Comparison of ENCODE assay signal across 8 mouse cellular contexts in genomic region chr3:58691374-58691939, GRCm38 (mm10). TPM values are rescaled to one million over a fixed set of nuclear protein-coding genes. Genes with fewer than 3 reads are reported as not detected.
DNase-seq lines count a peak whose midpoint lies in the region; ATAC-seq and TF ChIP-seq lines count a peak whose summit lies in the region.

No protein-coding gene starts in this region.

- H3K36me3 ChIP-seq in G1E (replicated peaks): peaks cover 17% of the 10 kb centered on the region
- no peaks in the 10 kb centered on the region for H3K36me3 ChIP-seq in hindbrain, embryonic 13.5 days
- H3K36me3 ChIP-seq in macrophage (ENCODE audit: inconsistent target): no peaks in the 10 kb centered on the region

- peak overlapping the region; percentile 83 for H3K27ac ChIP-seq in cerebellum, adult 2 months (ENCODE audit: insufficient read depth, low read length)
- H3K27ac ChIP-seq in hindbrain, embryonic 13.5 days: peak overlapping the region; percentile 92
- peak overlapping the region; percentile 97 for H3K27ac ChIP-seq in left cerebral cortex, adult 2 months
- peak overlapping the region; percentile 61 for H3K27ac ChIP-seq in macrophage

- DNase-seq in G1E (ENCODE audit: low spot score): peak; percentile 22
- DNase-seq in cerebellum, adult 2 months: peak; percentile 70 to 79
- peak; percentile 33 to 43 for DNase-seq in frontal cortex, postnatal 14 days (ENCODE audit: low spot score in 2 of 2)
- peak; percentile 41 to 45 for DNase-seq in left cerebral cortex, adult 2 months (ENCODE audit: extremely low spot score in 1 of 2, low spot score in 2 of 2)
- DNase-seq in right cerebral cortex, postnatal 10 days (ENCODE audit: low spot score in 2 of 2): peak; percentile 54 to 63
- peak; percentile 43 for DNase-seq in yolk sac, embryonic 10.5 days (ENCODE audit: low spot score)

- no peak for TF ChIP-seq POLR2A in cerebellum, adult 2 months (IDR thresholded peaks at IDR 0.05; ENCODE audit: borderline replicate concordance, insufficient read depth, low read length)

- peaks cover 7% of the 10 kb centered on the region for H3K27me3 ChIP-seq in G1E (ENCODE audit: insufficient read depth, low read length)
- no peaks in the 10 kb centered on the region for H3K27me3 ChIP-seq in cerebellum, adult 2 months (ENCODE audit: control insufficient read depth, insufficient read depth, low read length)
- peaks cover 9% of the 10 kb centered on the region; the same call in 1 of the 2 replicates for H3K27me3 ChIP-seq in hindbrain, embryonic 13.5 days

- ATAC-seq in G1E (ENCODE audit: extremely low read depth, insufficient number of reproducible peaks, low FRiP score, poor library complexity, severe bottlenecking): no peak
- ATAC-seq in hindbrain, embryonic 13.5 days (ENCODE audit: low FRiP score): peak; percentile 16

- H3K9me3 ChIP-seq in G1E (replicated peaks): no peaks in the 10 kb centered on the region
- no peaks in the 10 kb centered on the region for H3K9me3 ChIP-seq in hindbrain, embryonic 13.5 days

- peaks cover 23% of the 10 kb centered on the region for H3K4me1 ChIP-seq in G1E (ENCODE audit: insufficient read depth, low read depth, low read length)
- H3K4me1 ChIP-seq in cerebellum, adult 2 months (ENCODE audit: control insufficient read depth, insufficient read depth, low read length): peaks cover 6% of the 10 kb centered on the region; the same call in 1 of the 2 replicates
- H3K4me1 ChIP-seq in hindbrain, embryonic 13.5 days (replicated peaks): peaks cover 22% of the 10 kb centered on the region

- peaks cover 43% of the 10 kb centered on the region for H3K79me2 ChIP-seq in macrophage (ENCODE audit: inconsistent target)

- no peak for TF ChIP-seq CTCF in G1E (IDR thresholded peaks at IDR 0.05; ENCODE audit: low read depth, low read length)
- no peak for TF ChIP-seq CTCF in cerebellum, adult 2 months (IDR thresholded peaks at IDR 0.05; ENCODE audit: borderline replicate concordance, insufficient read depth, low read depth, low read length)
- TF ChIP-seq CTCF in left cerebral cortex, adult 2 months (IDR thresholded peaks at IDR 0.05): no peak; the same call in 1 of the 2 replicates

- WGBS in cerebellum, adult 2 months: under 1% methylated on average over 63 of the region's 65 CpGs
- under 1% methylated on average over 36 of the region's 65 CpGs for WGBS in hindbrain, embryonic 13.5 days
- under 1% methylated on average over 41 of the region's 65 CpGs for WGBS in macrophage (ENCODE audit: missing documents)

- peak overlapping the region; percentile 86 for H3K4me2 ChIP-seq in hindbrain, embryonic 13.5 days

- H3K9ac ChIP-seq in hindbrain, embryonic 13.5 days: peak overlapping the region; percentile 93

- H3K4me3 ChIP-seq in G1E (ENCODE audit: low read depth, low read length) (peak overlapping the region; percentile 88), macrophage (ENCODE audit: inconsistent target) (peak overlapping the region; percentile 82)
- peak overlapping the region; percentile 80 for H3K4me3 ChIP-seq in cerebellum, adult 2 months (replicated peaks; ENCODE audit: insufficient read depth, low read depth, low read length)
- peak overlapping the region; percentile 84 for H3K4me3 ChIP-seq in hindbrain, embryonic 13.5 days
- peak overlapping the region; percentile 87 for H3K4me3 ChIP-seq in left cerebral cortex, adult 2 months

- intact Hi-C loops in left cerebral cortex, adult 2 months (cut with DNase I): loop anchor here (2.0 to 5.0 kb wide), 2 partner anchors 115 to 316 kb away; partner anchors contain the start of genes Med12l and Selenot

RNA-seq across cellular contexts. Expression of gene Siah2, which starts 0.7 kb away (rescaled TPM):
- 9.4 TPM in 2 replicates for total RNA-seq in G1E (2014; fragmentation: Nextera tagmentation)
- total RNA-seq in G1E (2017): 7.5 and 13.9 TPM in 2 replicates
- polyA plus RNA-seq in G1E (2012): 10.0 and 14.5 TPM in 2 replicates
- polyA plus RNA-seq in cerebellum, adult 2 months (2012; rRNA removed): 25.0 and 26.7 TPM in 2 replicates
- polyA plus RNA-seq in hindbrain, embryonic 13.5 days (2015; fragmentation: Nextera tagmentation; extraction: Ambion mirVana): 8.1 and 8.3 TPM in 2 replicates
- 10 to 100 TPM; 17.2 to 22.0 TPM for total RNA-seq in left cerebral cortex, adult 2 months (2021)
- total RNA-seq in macrophage (2018; cell fraction: chromatin; rRNA removed): 10 to 100 TPM; 11.3 to 74.1 (median 21.7) TPM
- total RNA-seq in macrophage (2018; cell fraction: cytosol; rRNA removed): 10 to 100 TPM in 19 of 26 experiments, 1 to 10 TPM in 7; 8.0 to 42.1 (median 13.1) TPM
- total RNA-seq in macrophage (2018; cell fraction: nucleus; rRNA removed): 10 to 100 TPM; 14.8 to 61.1 (median 27.4) TPM
- 3.3 to 6.7 TPM (median 6.2 TPM) in 3 replicates for polyA plus RNA-seq in macrophage (2018)

RNA-seq across cellular contexts. Expression of gene Erich6, which starts 54.5 kb away (rescaled TPM):
- total RNA-seq in G1E (2014; fragmentation: Nextera tagmentation) (not detected in 2 replicates), G1E (2017) (0.06 TPM in 1 of 2 replicates, not detected in the other)
- polyA plus RNA-seq in G1E (2012) (not detected in 2 replicates), macrophage (2018) (not detected in 3 replicates)
- 1.9 and 2.2 TPM in 2 replicates for polyA plus RNA-seq in cerebellum, adult 2 months (2012; rRNA removed)
- 0.12 and 0.14 TPM in 2 replicates for polyA plus RNA-seq in hindbrain, embryonic 13.5 days (2015; fragmentation: Nextera tagmentation; extraction: Ambion mirVana)
- 1 to 10 TPM; 1.4 to 1.7 TPM for total RNA-seq in left cerebral cortex, adult 2 months (2021)
- under 1 TPM in 10 of 26 experiments, not detected in 16; 0.33 to 0.59 (median 0.37) TPM for total RNA-seq in macrophage (2018; cell fraction: chromatin; rRNA removed)
- under 1 TPM in 1 of 26 experiments, not detected in 25; 0.11 TPM for total RNA-seq in macrophage (2018; cell fraction: cytosol; rRNA removed)
- under 1 TPM in 14 of 26 experiments, not detected in 12; 0.21 to 0.72 (median 0.32) TPM for total RNA-seq in macrophage (2018; cell fraction: nucleus; rRNA removed)

Comparison
In these comparisons a context has a peak if more than half of its experiments do, and no peak if none do; other contexts are left out.
1. DNase-seq: peak in every context shown above with its lines; median percentile 74 in cerebellum, adult 2 months; 58 in right cerebral cortex, postnatal 10 days; 43 in left cerebral cortex, adult 2 months; 43 in yolk sac, embryonic 10.5 days; 38 in frontal cortex, postnatal 14 days; 22 in G1E.